Mouse (Mus musculus): ENCODE results near the gene Gucd1.

DNA sequence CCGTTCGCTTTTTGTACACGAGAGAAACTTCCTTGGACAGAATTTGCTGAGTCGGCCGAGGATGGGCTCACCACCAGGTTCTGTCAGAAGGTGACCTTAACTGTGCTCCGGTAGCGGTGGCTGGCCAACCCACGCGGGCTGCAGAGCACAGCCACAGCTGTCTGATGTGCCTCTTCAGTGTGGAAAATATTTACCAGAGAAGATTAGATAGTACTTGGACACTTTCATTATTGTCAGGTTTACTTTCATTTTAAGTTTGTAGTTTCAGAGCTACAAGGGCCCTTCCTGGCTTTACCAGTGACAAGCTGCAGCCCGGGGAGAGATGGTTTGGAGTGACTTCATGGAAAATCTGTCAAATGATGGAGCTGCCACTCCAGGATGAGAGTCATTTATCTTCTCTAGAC lies 93.3 kb downstream of the Gucd1 start:
- TF ChIP-seq CTCF (IDR thresholded peaks at IDR 0.05; ENCODE audit: control insufficient read depth, insufficient read depth, low read length) (no peak), POLR2A (IDR thresholded peaks at IDR 0.05; ENCODE audit: borderline replicate concordance, control insufficient read depth, low read depth, low read length) (no peak)
